Mouse (Mus musculus) spleen, adult 2 months (tissue): Measurements from ENCODE around the gene Atp8a1.

ENCODE experiments used
- CTCF ChIP-seq: fragments of 200-500 bp; IDR thresholded peaks from 2 replicates; pipeline ENCODE4 v1.5.1; 2011; ENCODE audit warnings: mild to moderate bottlenecking, inconsistent platforms; ENCODE audit not compliant: insufficient read depth, insufficient read length, insufficient replicate concordance; ENCODE audit errors: extremely low read depth
- POLR2A ChIP-seq: fragments of 200-500 bp; IDR thresholded peaks from 2 replicates; pipeline ENCODE4 v1.6.1; 2011; ENCODE audit warnings: low read depth, low read length, inconsistent platforms

DNA sequence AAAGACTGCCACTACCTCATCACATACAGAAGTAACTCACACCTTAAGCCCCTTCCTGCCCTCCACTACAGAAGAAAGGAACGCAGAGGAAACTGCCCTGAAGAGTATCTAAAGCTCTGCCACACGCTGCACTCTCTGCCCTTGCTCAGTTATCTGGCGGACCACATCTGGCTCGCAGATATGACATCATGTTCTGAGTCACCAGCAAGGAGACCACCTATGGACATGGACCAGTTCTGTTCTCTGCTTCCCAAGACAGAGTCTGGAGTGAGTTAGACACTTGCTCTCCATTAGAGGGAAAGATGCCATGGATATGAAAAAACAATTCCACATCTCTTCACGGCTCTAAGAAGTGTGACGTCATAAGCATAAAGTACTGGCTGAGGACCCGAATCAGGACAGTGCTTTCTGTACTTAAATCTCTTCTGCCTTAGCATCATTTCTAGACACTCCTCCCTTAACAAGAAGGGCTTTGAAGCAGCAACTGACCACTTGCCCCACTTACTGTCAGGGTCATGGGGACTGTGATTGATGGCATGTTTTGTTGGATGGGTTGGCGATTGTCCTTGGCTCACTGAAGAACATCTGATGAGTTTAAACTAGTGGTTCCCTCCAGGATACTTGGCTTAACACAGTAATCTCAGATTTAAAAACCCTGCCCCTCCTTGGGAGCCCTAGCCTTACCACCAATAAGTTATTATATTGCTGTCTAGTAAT, 206.5 kb downstream of the Atp8a1 start:
- no peak for TF ChIP-seq POLR2A
- TF ChIP-seq CTCF, result no peak
